In the genomic region with DNA sequence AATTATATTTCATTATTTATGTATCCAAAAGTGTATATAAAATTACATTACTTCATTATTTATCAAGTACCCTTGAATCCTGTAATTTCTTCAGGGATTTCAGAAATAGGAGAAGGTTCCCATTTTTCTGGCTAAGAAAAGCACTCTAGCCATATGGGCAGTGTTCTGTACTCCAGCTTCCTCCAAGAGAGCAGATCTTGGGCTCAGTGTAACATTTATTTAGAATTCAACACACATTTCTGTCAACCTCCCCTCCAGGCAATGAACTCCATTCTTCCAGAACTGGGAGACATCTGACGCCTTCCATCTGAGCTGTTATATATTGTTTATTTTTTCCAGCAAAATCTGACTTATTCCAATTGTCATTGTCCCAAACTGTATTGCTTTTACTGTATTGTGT, we compare ENCODE assay signal across 30 mouse cellular contexts. TPM values are rescaled to one million over a fixed set of nuclear protein-coding genes. Genes with fewer than 3 reads are reported as not detected.
DNase-seq lines count a peak whose midpoint lies in the region; ATAC-seq and TF ChIP-seq lines count a peak whose summit lies in the region.
"Had no signal": no experiment of that assay in that cellular context is flagged by ENCODE, and none has a peak within 500 bp of the region (broad histone marks: within the 10 kb centered on the region; RNA-seq: fewer than 3 reads in every experiment).

No protein-coding gene starts in this region.

- no peaks in the 10 kb centered on the region for H3K36me3 ChIP-seq in forebrain, postnatal 0 days (ENCODE audit: insufficient read depth)
- no peaks in the 10 kb centered on the region for H3K36me3 ChIP-seq in forebrain, embryonic 14.5 days (ENCODE audit: control insufficient read depth, insufficient read depth, low read length)
- H3K36me3 ChIP-seq: embryonic facial prominence, embryonic 10.5 days; embryonic facial prominence, embryonic 13.5 days; G1E; heart, embryonic 12.5 days; heart, embryonic 15.5 days; hindbrain, embryonic 10.5 days; hindbrain, embryonic 13.5 days; intestine, embryonic 15.5 days had no signal

- H3K4me2 ChIP-seq in forebrain, postnatal 0 days (ENCODE audit: low read depth), result no peak overlapping the region
- no peak overlapping the region for H3K4me2 ChIP-seq in forebrain, embryonic 14.5 days (ENCODE audit: low read length)
- H3K4me2 ChIP-seq: embryonic facial prominence, embryonic 13.5 days; forebrain, embryonic 13.5 days; heart, embryonic 12.5 days; heart, embryonic 15.5 days; hindbrain, embryonic 13.5 days; intestine, embryonic 15.5 days had no signal

- ATAC-seq in forebrain, postnatal 0 days, result peak; percentile 64
- no peak for ATAC-seq in forebrain, embryonic 14.5 days
- ATAC-seq: forebrain, embryonic 13.5 days; hindbrain, embryonic 16.5 days; intestine, embryonic 15.5 days; Patski had no signal

- DNase-seq in cerebellum, adult 9-10 months, result peak; percentile 50
- DNase-seq in cerebellum, postnatal 4 days (ENCODE audit: low spot score in 2 of 2), result no peak
- peak; percentile 42 for DNase-seq in forebrain, postnatal 0 days
- no peak for DNase-seq in forebrain, embryonic 14.5 days (ENCODE audit: low spot score)
- DNase-seq in brain, adult 2 months (ENCODE audit: low read depth, low spot score), result peak; percentile 71
- peak; percentile 35 for DNase-seq in telencephalon, adult 2 months (ENCODE audit: low read depth, low spot score)
- DNase-seq in left cerebral cortex, adult 9 months (ENCODE audit: low spot score in 2 of 2), result no peak
- DNase-seq: adrenal gland, postnatal 10 days; adrenal gland, postnatal 36 days; B cell, adult 2 months; cerebellum, postnatal 14 days; embryo, embryonic 11 days; gastrocnemius, postnatal 25 days; heart, adult 18-20 months; heart, postnatal 10 days; heart, postnatal 36 days; kidney, adult 11 months had no signal

- H3K9ac ChIP-seq in forebrain, postnatal 0 days, result no peak overlapping the region
- no peak overlapping the region for H3K9ac ChIP-seq in forebrain, embryonic 14.5 days (ENCODE audit: low read length)
- H3K9ac ChIP-seq: embryonic facial prominence, embryonic 13.5 days; forebrain, embryonic 13.5 days; heart, embryonic 12.5 days; heart, embryonic 15.5 days; hindbrain, embryonic 13.5 days; intestine, embryonic 15.5 days had no signal

- WGBS in forebrain, postnatal 0 days, result 64% methylated on average over 1 of the region's 1 CpGs
- 89% methylated on average over 1 of the region's 1 CpGs for WGBS in forebrain, embryonic 14.5 days

- H3K4me3 ChIP-seq in forebrain, postnatal 0 days (ENCODE audit: low read depth, low read length), result no peak overlapping the region
- no peak overlapping the region for H3K4me3 ChIP-seq in forebrain, embryonic 14.5 days (ENCODE audit: low read depth, low read length)
- H3K4me3 ChIP-seq: embryonic facial prominence, embryonic 10.5 days; embryonic facial prominence, embryonic 13.5 days; erythroblast, embryonic 14.5 days; forebrain, embryonic 13.5 days; heart, embryonic 12.5 days; heart, embryonic 15.5 days; hindbrain, embryonic 10.5 days; hindbrain, embryonic 13.5 days; intestine, embryonic 15.5 days had no signal

- H3K27me3 ChIP-seq in forebrain, postnatal 0 days (ENCODE audit: insufficient read depth, low read length), result no peaks in the 10 kb centered on the region
- H3K27me3 ChIP-seq in forebrain, embryonic 14.5 days (replicated peaks; ENCODE audit: control insufficient read depth, insufficient read depth, low read length), result no peaks in the 10 kb centered on the region
- H3K27me3 ChIP-seq: CH12.LX; embryonic facial prominence, embryonic 13.5 days; forebrain, embryonic 13.5 days; heart, embryonic 12.5 days; heart, embryonic 15.5 days; hindbrain, embryonic 13.5 days; intestine, embryonic 15.5 days had no signal

- no peaks in the 10 kb centered on the region for H3K4me1 ChIP-seq in forebrain, postnatal 0 days (ENCODE audit: insufficient read depth)
- no peaks in the 10 kb centered on the region for H3K4me1 ChIP-seq in forebrain, embryonic 14.5 days (ENCODE audit: control insufficient read depth, insufficient read depth, low read length)
- H3K4me1 ChIP-seq: embryonic facial prominence, embryonic 10.5 days; embryonic facial prominence, embryonic 13.5 days; forebrain, embryonic 13.5 days; heart, embryonic 12.5 days; heart, embryonic 15.5 days; hindbrain, embryonic 10.5 days; hindbrain, embryonic 13.5 days; intestine, embryonic 15.5 days had no signal

- no peak overlapping the region for H3K27ac ChIP-seq in forebrain, postnatal 0 days (ENCODE audit: low read depth, low read length)
- no peak overlapping the region for H3K27ac ChIP-seq in forebrain, embryonic 14.5 days (ENCODE audit: low read depth, low read length)
- H3K27ac ChIP-seq: embryonic facial prominence, embryonic 10.5 days; embryonic facial prominence, embryonic 13.5 days; forebrain, embryonic 13.5 days; heart, embryonic 15.5 days; hindbrain, embryonic 10.5 days; hindbrain, embryonic 13.5 days; intestine, embryonic 15.5 days had no signal

- no peak for TF ChIP-seq CTCF in forebrain, postnatal 0 days (IDR thresholded peaks at IDR 0.05; ENCODE audit: low read depth)

- H3K9me3 ChIP-seq in forebrain, postnatal 0 days (ENCODE audit: low read length), result no peaks in the 10 kb centered on the region
- no peaks in the 10 kb centered on the region for H3K9me3 ChIP-seq in forebrain, embryonic 14.5 days (replicated peaks; ENCODE audit: control insufficient read depth, low read length)
- H3K9me3 ChIP-seq: embryonic facial prominence, embryonic 13.5 days; heart, embryonic 12.5 days; heart, embryonic 15.5 days; hindbrain, embryonic 10.5 days; intestine, embryonic 15.5 days had no signal

RNA-seq across cellular contexts. Expression of a gene that starts 20.1 kb away (rescaled TPM):
- 19.3 and 19.6 TPM in 2 replicates for total RNA-seq in forebrain, postnatal 0 days (2014; rRNA removed)
- 17.2 and 21.3 TPM in 2 replicates for polyA plus RNA-seq in forebrain, postnatal 0 days (2015; fragmentation: Nextera tagmentation; extraction: Ambion mirVana)
- 6.3 and 9.0 TPM in 2 replicates for polyA plus RNA-seq in forebrain, embryonic 14.5 days (2014; fragmentation: Nextera tagmentation; extraction: Ambion mirVana)
- polyA plus RNA-seq: erythroblast, embryonic 14.5 days; G1E had no signal

Comparison
In these comparisons a context has a peak if more than half of its experiments do, and no peak if none do; other contexts are left out.
1. DNase-seq: peak in cerebellum, adult 9-10 months (single experiment), forebrain, postnatal 0 days (single experiment), brain, adult 2 months (single experiment) and telencephalon, adult 2 months (single experiment); none in cerebellum, postnatal 4 days (0 of 2), forebrain, embryonic 14.5 days (single experiment) and left cerebral cortex, adult 9 months (0 of 2).